Mouse (Mus musculus) brain, embryonic 14.5 days (tissue): ENCODE measurements around the gene Fbxo21.

Experiments
- CTCF ChIP-seq: fragments of 200-500 bp; IDR thresholded peaks from 2 replicates; pipeline ENCODE4 v1.5.1; 2012; ENCODE audit warnings: inconsistent platforms, mild to moderate bottlenecking, moderate library complexity, borderline replicate concordance; ENCODE audit not compliant: insufficient read depth, insufficient read length; ENCODE audit errors: extremely low read depth
- POLR2A ChIP-seq: fragments of 200-500 bp; IDR thresholded peaks from 2 replicates; pipeline ENCODE4 v1.6.1; 2012; ENCODE audit warnings: mild to moderate bottlenecking, inconsistent platforms, borderline replicate concordance; ENCODE audit not compliant: poor library complexity, insufficient read depth, insufficient read length, severe bottlenecking; ENCODE audit errors: extremely low read depth

DNA sequence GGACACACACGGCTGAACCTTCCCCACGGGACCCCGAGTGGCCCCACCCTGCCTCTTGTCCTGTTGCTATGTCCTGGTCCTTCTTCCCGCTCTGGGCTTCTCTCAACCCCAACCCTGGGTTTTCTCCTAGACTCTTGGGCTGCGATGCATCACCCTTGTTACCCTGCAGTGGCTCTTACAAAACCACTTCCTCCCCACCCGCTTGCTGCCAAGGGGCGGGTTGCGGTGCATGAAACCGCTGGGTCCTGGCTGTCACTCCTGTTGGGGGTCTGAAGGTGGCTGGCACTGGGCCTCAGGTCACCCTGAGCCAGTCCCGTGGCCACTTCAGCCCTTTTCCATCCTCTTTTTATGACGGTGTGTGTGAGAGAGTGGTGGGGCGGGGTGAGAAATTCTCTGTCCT is 22.6 kb upstream of the Fbxo21 start:
- TF ChIP-seq CTCF: no peak
- no peak for TF ChIP-seq POLR2A
